Mouse (Mus musculus) intestine, embryonic 16.5 days (tissue): ENCODE results near the gene Ap1g2. TPM values are rescaled to one million over a fixed set of nuclear protein-coding genes. Genes with fewer than 3 reads are reported as not detected.

Experiments
- ATAC-seq: fragments of 200-750 bp; cut with Nextera tagmentation; 2 replicates; pipeline ENCODE4 v1.8.0; 2017; ENCODE audit warnings: moderate TSS enrichment, moderate library complexity
- H3K27ac ChIP-seq: fragments of 300-500 bp; sonication (generic); 2 replicates; pipeline ENCODE4 v1.5.1; 2014; ENCODE audit warnings: mild to moderate bottlenecking, low read length
- H3K27me3 ChIP-seq: fragments of 300-500 bp; sonication (generic); replicated peaks from 2 replicates; pipeline ENCODE4 v1.6.1; 2014; ENCODE audit warnings: low read length, control low read depth, mixed read lengths; ENCODE audit not compliant: control insufficient read depth, insufficient read depth
- H3K36me3 ChIP-seq: fragments of 300-500 bp; sonication (generic); 2 replicates; pipeline ENCODE4 v1.6.1; 2014; ENCODE audit warnings: low read length, control low read depth; ENCODE audit not compliant: control insufficient read depth, insufficient read depth
- H3K4me1 ChIP-seq: fragments of 300-500 bp; sonication (generic); 2 replicates; pipeline ENCODE4 v1.6.1; 2014; ENCODE audit warnings: low read length, control low read depth, mixed read lengths; ENCODE audit not compliant: control insufficient read depth, insufficient read depth
- H3K4me2 ChIP-seq: fragments of 300-500 bp; sonication (generic); 2 replicates; pipeline ENCODE4 v1.6.1; 2014; ENCODE audit warnings: low read depth, low read length, control low read depth
- H3K4me3 ChIP-seq: fragments of 300-500 bp; sonication (generic); 2 replicates; pipeline ENCODE4 v1.5.1; 2014; ENCODE audit warnings: mild to moderate bottlenecking, low read length
- H3K9ac ChIP-seq: fragments of 300-500 bp; sonication (generic); 2 replicates; pipeline ENCODE4 v1.6.1; 2014; ENCODE audit warnings: low read depth, low read length
- H3K9me3 ChIP-seq: fragments of 300-500 bp; sonication (generic); 2 replicates; pipeline ENCODE4 v1.6.1; 2016; ENCODE audit warnings: low read length, control low read depth; ENCODE audit not compliant: control insufficient read depth
- WGBS: fragments of 180-500 bp; shearing (Covaris S2); extraction: QIAGEN DNeasy Blood & Tissue Kit; methylation state at CpG from one replicate; pipeline ENCODE4 v1.1.7; 2014; 5-methylcytosine and 5-hydroxymethylcytosine counted together
- polyA plus RNA-seq: library from polyadenylated mRNA; unstranded; fragments of >200 nt; fragmentation: Nextera tagmentation; extraction: Ambion mirVana; gene quantifications from 2 replicates; pipeline ENCODE4 v1.2.1, GENCODE M21; 2015

Ap1g2 gene
- polyA plus RNA-seq, result 106 and 120 TPM in 2 replicates

- Histone ChIP-seq H3K9ac (peak within 1 kb of the TSS; percentile 84), H3K9me3 (no peaks in the 10 kb centered on the region), H3K4me1 (peaks cover 35% of the 10 kb centered on the region), H3K27me3 (peaks cover 7% of the 10 kb centered on the region; the same call in 1 of the 2 replicates), H3K4me2 (peak within 1 kb of the TSS; percentile 96), H3K36me3 (peaks cover 6% of the 10 kb centered on the region; the same call in 1 of the 2 replicates), H3K4me3 (peak within 1 kb of the TSS; percentile 60), H3K27ac (peak within 1 kb of the TSS; percentile 92)
- WGBS, result under 1% methylated on average over 39 of the region's 39 CpGs
- peak; percentile 91 for ATAC-seq
These were observed at the start of gene Ap1g2 for GRCm38 (mm10) chr14:55105836-55106809. Gene Ap1g2 (minus strand): TSS chr14:55106593.

- Histone ChIP-seq H3K36me3 (no peaks in the 10 kb centered on the region), H3K4me3 (no peak overlapping the region), H3K4me2 (no peak overlapping the region), H3K9me3 (no peaks in the 10 kb centered on the region), H3K27me3 (no peaks in the 10 kb centered on the region), H3K27ac (no peak overlapping the region), H3K9ac (no peak overlapping the region), H3K4me1 (no peaks in the 10 kb centered on the region)
- WGBS, result 71% methylated on average over 16 of the region's 16 CpGs
- ATAC-seq, result no peak
These were observed 46.6 kb upstream of the Ap1g2 start for GRCm38 (mm10) chr14:55152951-55153481.

GRCm38 (mm10) chr14:55152174-55152573, 45.8 kb upstream of the Ap1g2 start:
- Histone ChIP-seq H3K36me3 (no peaks in the 10 kb centered on the region), H3K9me3 (no peaks in the 10 kb centered on the region), H3K27me3 (no peaks in the 10 kb centered on the region), H3K9ac (no peak overlapping the region), H3K4me2 (no peak overlapping the region), H3K4me1 (no peaks in the 10 kb centered on the region), H3K27ac (no peak overlapping the region), H3K4me3 (no peak overlapping the region)
- WGBS, result 85% methylated on average over 4 of the region's 4 CpGs
- no peak for ATAC-seq

GRCm38 (mm10) chr14:55150985-55151384, 44.6 kb upstream of the Ap1g2 start:
- WGBS, result 77% methylated on average over 5 of the region's 5 CpGs
- Histone ChIP-seq H3K36me3 (no peaks in the 10 kb centered on the region), H3K4me1 (no peaks in the 10 kb centered on the region), H3K9ac (no peak overlapping the region), H3K9me3 (no peaks in the 10 kb centered on the region), H3K27ac (no peak overlapping the region), H3K4me3 (no peak overlapping the region), H3K27me3 (no peaks in the 10 kb centered on the region), H3K4me2 (no peak overlapping the region)
- ATAC-seq, result no peak

- WGBS, result 79% methylated on average over 5 of the region's 5 CpGs
- Histone ChIP-seq H3K4me1 (no peaks in the 10 kb centered on the region), H3K4me3 (no peak overlapping the region), H3K36me3 (no peaks in the 10 kb centered on the region), H3K27me3 (no peaks in the 10 kb centered on the region), H3K27ac (no peak overlapping the region), H3K9me3 (no peaks in the 10 kb centered on the region), H3K4me2 (no peak overlapping the region), H3K9ac (no peak overlapping the region)
- ATAC-seq, result no peak
These were observed 42.6 kb upstream of the Ap1g2 start for GRCm38 (mm10) chr14:55149041-55149440.

GRCm38 (mm10) chr14:55148363-55148915, 42.0 kb upstream of the Ap1g2 start:
- Histone ChIP-seq H3K36me3 (no peaks in the 10 kb centered on the region), H3K4me3 (no peak overlapping the region), H3K4me1 (no peaks in the 10 kb centered on the region), H3K27ac (no peak overlapping the region), H3K27me3 (no peaks in the 10 kb centered on the region), H3K4me2 (no peak overlapping the region), H3K9ac (no peak overlapping the region), H3K9me3 (no peaks in the 10 kb centered on the region)
- 35% methylated on average over 5 of the region's 5 CpGs for WGBS
- ATAC-seq, result no peak; the same call in 1 of the 2 replicates

- 85% methylated on average over 12 of the region's 12 CpGs for WGBS
- H3K27me3 ChIP-seq, result no peaks in the 10 kb centered on the region
- H3K4me3 ChIP-seq, result no peak overlapping the region
- H3K9me3 ChIP-seq, result no peaks in the 10 kb centered on the region
- H3K27ac ChIP-seq, result no peak overlapping the region
- H3K4me1 ChIP-seq, result no peaks in the 10 kb centered on the region
- H3K36me3 ChIP-seq, result no peaks in the 10 kb centered on the region
- H3K9ac ChIP-seq, result no peak overlapping the region
- no peak overlapping the region for H3K4me2 ChIP-seq
- no peak for ATAC-seq
These were observed 40.5 kb upstream of the Ap1g2 start for GRCm38 (mm10) chr14:55146829-55147401.

GRCm38 (mm10) chr14:55146324-55146723, 39.9 kb upstream of the Ap1g2 start:
- no peak overlapping the region for H3K9ac ChIP-seq
- H3K9me3 ChIP-seq, result no peaks in the 10 kb centered on the region
- no peak for ATAC-seq
- no peaks in the 10 kb centered on the region for H3K36me3 ChIP-seq
- no peaks in the 10 kb centered on the region for H3K4me1 ChIP-seq
- H3K27me3 ChIP-seq, result no peaks in the 10 kb centered on the region
- no peak overlapping the region for H3K4me3 ChIP-seq
- no peak overlapping the region for H3K27ac ChIP-seq
- WGBS, result 83% methylated on average over 1 of the region's 1 CpGs
- no peak overlapping the region for H3K4me2 ChIP-seq

- H3K4me1 ChIP-seq, result no peaks in the 10 kb centered on the region; the same call in 1 of the 2 replicates
- H3K27me3 ChIP-seq, result no peaks in the 10 kb centered on the region
- H3K9me3 ChIP-seq, result no peaks in the 10 kb centered on the region
- no peak overlapping the region for H3K9ac ChIP-seq
- no peak overlapping the region for H3K4me2 ChIP-seq
- ATAC-seq, result peak; percentile 91
- no peak overlapping the region for H3K4me3 ChIP-seq
- H3K36me3 ChIP-seq, result no peaks in the 10 kb centered on the region
- 37% methylated on average over 7 of the region's 7 CpGs for WGBS
- H3K27ac ChIP-seq, result 0 out of 2 replicates have a peak overlapping the region, but pooled peaks have one; percentile 7
These were observed 32.9 kb upstream of the Ap1g2 start for GRCm38 (mm10) chr14:55139313-55139712.
